Mouse (Mus musculus): ENCODE data around the gene Slc24a4. TPM values are rescaled to one million over a fixed set of nuclear protein-coding genes. Genes with fewer than 3 reads are reported as not detected.

The Slc24a4 gene
- polyA plus RNA-seq, 1 experiment from 2014 or later = 10.2 TPM

DNA sequence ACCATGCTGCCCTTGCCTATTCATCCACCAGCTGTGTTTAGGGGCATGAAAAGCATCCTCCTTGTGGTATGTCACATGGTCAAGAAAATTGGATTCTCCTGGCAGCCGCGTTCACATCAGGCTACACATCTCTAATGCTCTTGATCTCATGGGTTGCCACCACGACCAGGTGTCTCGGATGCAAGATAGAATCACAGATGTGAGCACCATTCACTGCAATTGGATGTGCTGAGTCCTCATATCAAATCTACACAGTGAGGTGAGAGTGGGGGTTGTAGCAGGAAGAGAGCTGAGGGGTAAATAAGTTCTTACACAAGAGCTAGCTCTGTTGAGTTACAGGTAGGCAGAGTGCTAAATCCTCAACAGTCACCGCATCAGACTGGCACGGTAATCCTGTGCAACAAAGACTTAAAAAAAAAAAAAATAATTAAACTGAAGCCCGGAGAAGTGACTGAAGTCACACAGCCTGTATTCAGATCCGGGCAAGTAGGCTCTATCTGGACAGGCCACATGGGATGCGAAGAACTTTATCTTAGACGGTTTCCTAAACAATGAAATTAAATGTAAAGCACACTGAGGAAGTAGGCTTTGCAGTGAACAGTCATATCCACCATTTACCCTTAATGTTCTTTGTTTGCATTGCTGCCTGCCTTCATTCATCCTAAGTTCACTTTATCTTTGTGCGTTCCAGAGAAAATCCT lies 180.7 kb downstream of the Slc24a4 start:
- peaks cover 28% of the 10 kb centered on the region for H3K4me1 ChIP-seq (ENCODE audit: insufficient read depth, low read depth, low read length)

DNA sequence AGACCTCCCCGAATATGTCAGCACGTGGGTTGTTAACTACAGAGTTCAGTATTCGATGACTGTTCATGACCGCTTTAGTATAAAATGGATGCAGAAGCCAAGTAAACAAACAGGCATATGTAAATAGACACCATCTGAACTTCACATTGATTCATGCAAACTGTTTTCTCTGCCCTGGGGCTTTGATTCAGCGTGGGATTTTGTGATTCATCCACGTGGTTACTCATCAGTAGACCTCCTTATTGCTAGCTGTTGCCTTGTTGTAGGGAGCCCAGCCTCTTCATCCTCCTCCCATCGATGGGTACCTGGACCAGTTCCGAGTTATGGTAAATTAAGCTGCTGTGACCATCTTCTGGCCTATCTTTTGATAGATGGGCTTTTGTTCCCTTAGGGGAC lies 181.3 kb downstream of the Slc24a4 start:
- Histone ChIP-seq H3K36me3 (ENCODE audit: insufficient read depth, low read length) (peaks cover 8% of the 10 kb centered on the region; the same call in 1 of the 2 replicates), H3K27ac (ENCODE audit: low read length) (no peak overlapping the region), H3K9me3 (ENCODE audit: low read length) (no peaks in the 10 kb centered on the region), H3K27me3 (replicated peaks; ENCODE audit: insufficient read depth, low read length) (no peaks in the 10 kb centered on the region), H3K4me3 (ENCODE audit: low read depth, low read length) (no peak overlapping the region), H3K9ac (replicated peaks; ENCODE audit: low read depth) (no peak overlapping the region), H3K4me1 (ENCODE audit: insufficient read depth, low read depth, low read length) (peaks cover 24% of the 10 kb centered on the region), H3K4me2 (replicated peaks; ENCODE audit: low read depth, low read length) (no peak overlapping the region)
- WGBS = 76% methylated on average over 8 of the region's 8 CpGs
- ATAC-seq (no peak), DNase-seq (ENCODE audit: low spot score) (no peak)
- no peak for TF ChIP-seq EP300 (IDR thresholded peaks at IDR 0.05)
- TF ChIP-seq CTCF (IDR thresholded peaks at IDR 0.05) = no peak

More for the DNA sequence above, 180.7 kb downstream of the Slc24a4 start:
- H3K9ac ChIP-seq (replicated peaks; ENCODE audit: low read depth) = no peak overlapping the region
- DNase-seq (ENCODE audit: low spot score) (no peak), ATAC-seq (no peak)
- no peak overlapping the region for H3K4me2 ChIP-seq (replicated peaks; ENCODE audit: low read depth, low read length)
- TF ChIP-seq EP300 (IDR thresholded peaks at IDR 0.05) = no peak
- no peak for TF ChIP-seq CTCF (IDR thresholded peaks at IDR 0.05)
- 0 out of 2 replicates have a peak overlapping the region, but pooled peaks have one; percentile 74 for H3K27ac ChIP-seq (ENCODE audit: low read length)
- no peak overlapping the region for H3K4me3 ChIP-seq (ENCODE audit: low read depth, low read length)
- H3K9me3 ChIP-seq (ENCODE audit: low read length) = no peaks in the 10 kb centered on the region
- H3K36me3 ChIP-seq (ENCODE audit: insufficient read depth, low read length) = 0 out of 2 replicates have a peak, but pooled peaks cover 3% of the 10 kb centered on the region
- WGBS = 75% methylated on average over 11 of the region's 11 CpGs
- H3K27me3 ChIP-seq (replicated peaks; ENCODE audit: insufficient read depth, low read length) = no peaks in the 10 kb centered on the region

DNA sequence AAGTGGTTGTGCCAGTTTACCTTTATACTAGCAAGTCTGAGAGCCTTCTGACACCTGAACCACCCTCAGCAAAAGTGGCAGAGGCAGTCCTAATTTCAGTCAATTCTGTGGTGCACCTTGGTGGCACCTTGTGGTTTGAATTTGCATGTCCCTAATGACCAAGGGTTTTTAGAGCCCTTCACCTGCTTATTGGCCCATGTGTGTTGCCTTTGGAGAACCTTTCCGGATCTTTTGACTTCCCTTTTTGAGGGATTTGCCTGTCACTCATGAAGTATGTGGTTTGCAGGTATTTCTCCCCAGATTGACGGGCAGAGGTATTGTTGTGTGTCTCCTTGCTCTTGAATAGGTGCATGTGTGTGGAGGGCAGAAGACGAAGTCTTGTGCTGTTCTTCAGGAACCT lies 181.7 kb downstream of the Slc24a4 start:
- WGBS = 89% methylated on average over 3 of the region's 3 CpGs
- ATAC-seq (no peak), DNase-seq (ENCODE audit: low spot score) (no peak)

DNA sequence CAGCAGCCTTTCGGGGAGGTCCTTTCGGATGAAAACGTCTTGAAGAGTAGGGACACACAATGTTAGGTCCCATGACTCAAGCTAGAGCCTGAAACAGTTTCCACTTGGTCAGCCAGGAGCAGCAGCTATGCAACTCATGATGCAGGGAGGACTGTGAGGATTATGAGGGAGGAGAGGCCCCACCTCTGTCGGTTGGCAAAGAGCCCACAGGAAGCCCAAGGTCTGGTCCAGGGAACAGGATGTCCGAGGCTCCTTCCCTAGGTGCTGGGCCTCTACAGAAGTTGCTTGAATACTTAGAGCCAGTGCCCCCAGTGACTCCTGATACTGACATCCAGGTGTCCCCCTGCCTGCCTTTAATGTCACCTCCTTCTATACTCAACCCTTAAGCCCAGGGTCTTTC lies 182.9 kb downstream of the Slc24a4 start:
- ATAC-seq = no peak
- no peaks in the 10 kb centered on the region for H3K9me3 ChIP-seq (ENCODE audit: low read length)
- H3K4me3 ChIP-seq (ENCODE audit: low read depth, low read length) = no peak overlapping the region
- no peak overlapping the region for H3K9ac ChIP-seq (replicated peaks; ENCODE audit: low read depth)
- no peak for TF ChIP-seq EP300 (IDR thresholded peaks at IDR 0.05)
- H3K4me2 ChIP-seq (replicated peaks; ENCODE audit: low read depth, low read length) = no peak overlapping the region
- peaks cover 10% of the 10 kb centered on the region; the same call in 1 of the 2 replicates for H3K36me3 ChIP-seq (ENCODE audit: insufficient read depth, low read length)
- peaks cover 24% of the 10 kb centered on the region for H3K4me1 ChIP-seq (ENCODE audit: insufficient read depth, low read depth, low read length)
- WGBS = 79% methylated on average over 5 of the region's 5 CpGs
- H3K27ac ChIP-seq (ENCODE audit: low read length) = no peak overlapping the region
- DNase-seq (ENCODE audit: low spot score) = no peak
- H3K27me3 ChIP-seq (replicated peaks; ENCODE audit: insufficient read depth, low read length) = no peaks in the 10 kb centered on the region

More for the DNA sequence above, 181.7 kb downstream of the Slc24a4 start:
- no peaks in the 10 kb centered on the region for H3K9me3 ChIP-seq (ENCODE audit: low read length)
- no peak overlapping the region for H3K4me3 ChIP-seq (ENCODE audit: low read depth, low read length)
- H3K4me1 ChIP-seq (ENCODE audit: insufficient read depth, low read depth, low read length) = peaks cover 24% of the 10 kb centered on the region
- no peak overlapping the region for H3K27ac ChIP-seq (ENCODE audit: low read length)
- TF ChIP-seq EP300 (IDR thresholded peaks at IDR 0.05) (no peak), CTCF (IDR thresholded peaks at IDR 0.05) (no peak)
- no peak overlapping the region for H3K9ac ChIP-seq (replicated peaks; ENCODE audit: low read depth)
- no peak overlapping the region for H3K4me2 ChIP-seq (replicated peaks; ENCODE audit: low read depth, low read length)
- no peaks in the 10 kb centered on the region for H3K27me3 ChIP-seq (replicated peaks; ENCODE audit: insufficient read depth, low read length)
- H3K36me3 ChIP-seq (ENCODE audit: insufficient read depth, low read length) = peaks cover 10% of the 10 kb centered on the region; the same call in 1 of the 2 replicates

Other genes with a start within 250 kb of the Slc24a4 start
- gene Trip11, start 215.5 kb upstream of the Slc24a4 start, polyA plus RNA-seq (2015; fragmentation: Nextera tagmentation; extraction: Ambion mirVana) = 30.8 and 33.4 TPM in 2 replicates
- 14.1 and 15.3 TPM in 2 replicates for gene Atxn3, start 170.5 kb upstream of the Slc24a4 start, polyA plus RNA-seq (2015; fragmentation: Nextera tagmentation; extraction: Ambion mirVana)
- gene Cpsf2, start 152.7 kb upstream of the Slc24a4 start, polyA plus RNA-seq (2015; fragmentation: Nextera tagmentation; extraction: Ambion mirVana) = 13.1 and 13.6 TPM in 2 replicates
- gene Rin3, start 154.3 kb downstream of the Slc24a4 start, polyA plus RNA-seq (2015; fragmentation: Nextera tagmentation; extraction: Ambion mirVana) = 17.7 and 19.3 TPM in 2 replicates

All from lung, postnatal 0 days (tissue).